Mouse (Mus musculus): ENCODE results near the gene Eral1.

The Eral1 gene

DNA sequence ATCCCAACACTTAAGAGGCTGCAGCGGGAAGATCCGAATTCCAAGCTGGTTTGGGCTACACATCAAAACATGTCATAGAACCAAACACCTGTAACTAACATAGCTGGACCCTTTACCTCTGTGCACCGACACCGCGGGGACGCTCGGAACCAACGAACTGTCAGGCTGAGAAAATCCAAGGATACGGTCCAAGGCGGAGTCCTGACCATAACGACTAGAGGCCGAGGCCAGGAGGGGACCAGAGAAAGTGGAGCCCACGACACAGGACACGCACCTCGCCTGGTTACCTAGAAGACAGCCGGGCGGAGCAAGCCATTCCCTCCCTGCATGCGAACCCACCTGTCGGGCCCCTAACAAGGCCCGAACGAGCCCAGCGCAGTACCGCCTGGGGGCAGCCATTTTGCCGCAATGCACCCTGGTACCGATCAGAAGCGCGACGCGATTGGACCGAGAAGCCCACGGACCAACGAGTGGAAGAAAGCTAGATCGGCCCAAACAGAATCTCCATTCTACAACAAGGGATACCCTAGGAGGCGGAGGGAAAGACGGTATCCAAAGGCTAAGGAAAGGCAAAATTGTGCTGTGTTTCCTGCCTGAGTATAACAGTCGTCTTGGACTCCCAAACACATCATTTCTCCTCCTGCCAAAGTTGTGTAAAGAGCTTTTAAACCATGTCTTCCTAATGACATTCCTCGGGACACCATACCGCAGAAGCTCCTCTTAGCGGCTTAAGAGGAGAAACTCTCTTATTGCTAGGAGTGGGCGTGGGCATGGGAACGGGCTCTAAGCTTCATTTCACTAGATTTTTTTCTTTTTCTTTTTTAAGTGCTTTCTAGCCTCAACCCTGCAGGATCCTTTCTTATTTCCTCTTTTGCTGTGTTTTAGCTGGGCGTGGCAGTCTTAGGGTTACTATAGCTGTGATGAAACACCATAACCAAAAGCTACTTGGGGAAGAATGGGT, at the start of gene Eral1:
Gene Eral1, minus strand, starts transcription at position 423 of the 961 bp plus-strand sequence.
- DNase-seq (ENCODE audit: low spot score in 2 of 2) = peak; percentile 66 to 88

DNA sequence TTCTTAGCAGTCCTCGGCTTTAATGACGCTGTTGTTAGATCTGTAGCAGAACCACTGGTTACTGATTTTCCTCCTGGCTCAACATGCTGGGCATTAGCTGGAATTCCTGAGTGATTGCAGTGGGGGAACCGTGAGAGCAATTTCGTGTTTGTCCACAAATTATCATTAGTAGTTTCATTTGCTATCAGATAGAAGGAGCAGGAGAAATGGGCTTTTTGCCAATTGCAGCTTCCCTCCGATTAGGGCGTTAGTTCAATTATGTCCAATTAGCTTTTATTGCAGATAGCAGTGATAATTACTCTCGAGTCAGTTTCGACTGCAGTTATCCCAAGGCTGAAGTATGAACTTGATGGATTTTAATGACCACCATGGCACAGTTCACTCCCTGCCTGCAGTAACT, 49.3 kb upstream of the Eral1 start:
- no peak for DNase-seq (ENCODE audit: low spot score in 2 of 2)

DNA sequence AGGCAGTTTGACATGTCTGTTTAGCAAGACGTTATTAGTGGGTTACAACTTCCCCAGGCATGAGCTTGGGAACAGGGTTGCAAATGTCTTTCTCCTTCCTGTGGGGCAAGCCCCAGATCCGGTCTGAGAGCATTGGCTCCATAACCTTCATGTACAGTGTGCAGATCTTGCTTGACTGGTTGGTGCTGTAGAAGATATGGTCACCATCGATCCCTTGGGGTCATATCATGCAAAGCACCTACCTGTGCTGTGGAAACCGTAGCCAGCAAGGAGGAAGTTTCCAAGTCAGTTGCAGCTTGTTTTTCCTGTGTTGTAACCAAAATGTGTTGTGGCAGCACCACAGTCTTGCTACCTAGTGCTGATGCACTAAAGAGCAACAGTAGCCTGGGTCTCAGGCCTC, 46.6 kb upstream of the Eral1 start:
- DNase-seq (ENCODE audit: low spot score in 2 of 2) = no peak

DNA sequence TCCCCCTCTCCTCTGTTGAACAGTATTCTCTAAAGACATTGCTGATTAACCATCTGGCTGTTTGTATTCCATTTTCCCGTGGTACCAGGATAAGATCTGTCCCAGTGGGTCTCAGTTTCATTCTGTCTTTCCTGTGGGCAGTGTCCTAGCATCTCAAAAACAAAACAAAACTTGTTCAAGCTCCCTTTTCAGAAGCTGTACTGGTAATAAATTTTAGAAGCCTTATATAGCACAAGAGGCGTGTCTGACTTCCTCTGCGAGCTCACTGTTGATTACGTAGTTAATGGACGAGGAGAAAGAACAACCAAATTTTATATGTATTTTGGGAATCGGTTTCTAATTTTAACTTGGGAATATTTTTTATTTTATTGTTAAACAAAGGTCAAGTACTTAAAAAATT, 45.5 kb upstream of the Eral1 start:
- DNase-seq (ENCODE audit: low spot score in 2 of 2) = no peak

DNA sequence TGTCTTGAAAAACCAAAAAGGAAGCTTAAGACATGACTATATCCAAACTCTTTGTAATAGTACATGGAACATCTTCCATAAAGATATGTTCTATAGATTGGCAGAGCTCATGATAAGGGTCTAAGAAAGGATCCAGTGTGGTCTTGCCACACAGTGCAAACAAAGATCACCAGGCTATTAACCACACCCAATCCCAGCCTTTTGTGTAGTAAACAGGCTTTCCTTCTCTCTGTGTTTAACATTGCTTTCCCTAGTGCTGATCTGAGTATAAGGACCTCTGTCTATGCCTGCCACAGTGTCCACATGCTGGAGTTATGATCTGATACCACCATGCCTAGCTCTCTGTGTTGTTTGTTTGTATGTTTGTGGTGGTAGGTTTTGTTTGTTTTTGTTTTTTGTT, 43.6 kb upstream of the Eral1 start:
- DNase-seq (ENCODE audit: low spot score in 2 of 2) = no peak

DNA sequence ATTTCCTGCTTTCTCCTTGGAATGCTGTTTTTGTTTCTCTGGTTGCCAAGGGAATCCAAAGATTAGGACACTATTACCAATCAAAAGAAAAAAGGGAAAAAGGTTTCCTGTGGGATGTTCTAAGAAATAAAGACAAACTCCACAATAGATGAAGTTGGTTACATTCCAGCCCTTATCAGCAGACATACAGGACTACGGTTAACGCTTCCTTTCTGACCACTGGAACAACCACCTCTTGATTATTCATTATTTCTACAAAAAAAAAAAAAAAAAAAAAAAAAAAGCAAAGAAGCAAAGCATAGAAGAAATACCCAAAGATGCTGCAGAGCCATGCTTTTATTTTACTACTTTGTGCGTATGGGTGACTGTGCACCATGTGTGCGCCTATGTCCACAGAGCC, 42.6 kb upstream of the Eral1 start:
- no peak for DNase-seq (ENCODE audit: low spot score in 2 of 2)

DNA sequence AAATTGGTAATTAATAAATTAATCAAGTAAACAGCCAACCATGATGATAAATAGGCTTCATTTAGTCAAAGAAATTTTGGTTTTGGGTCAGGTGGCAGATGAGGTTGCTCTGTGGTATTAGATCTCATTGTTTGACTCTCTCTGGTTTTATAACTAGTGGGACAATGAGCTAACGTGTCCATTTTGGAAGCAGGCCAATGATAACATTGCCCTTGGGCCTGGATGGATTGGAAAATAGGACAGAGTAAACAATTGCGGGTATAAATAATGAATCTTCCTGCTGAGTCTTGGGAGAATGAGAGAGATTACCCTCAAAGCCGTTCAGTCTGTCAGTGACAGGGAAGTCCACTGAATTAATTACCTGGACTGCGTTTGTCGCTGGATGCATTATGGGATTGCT, 41.0 kb upstream of the Eral1 start:
- no peak for DNase-seq (ENCODE audit: low spot score in 2 of 2)

DNA sequence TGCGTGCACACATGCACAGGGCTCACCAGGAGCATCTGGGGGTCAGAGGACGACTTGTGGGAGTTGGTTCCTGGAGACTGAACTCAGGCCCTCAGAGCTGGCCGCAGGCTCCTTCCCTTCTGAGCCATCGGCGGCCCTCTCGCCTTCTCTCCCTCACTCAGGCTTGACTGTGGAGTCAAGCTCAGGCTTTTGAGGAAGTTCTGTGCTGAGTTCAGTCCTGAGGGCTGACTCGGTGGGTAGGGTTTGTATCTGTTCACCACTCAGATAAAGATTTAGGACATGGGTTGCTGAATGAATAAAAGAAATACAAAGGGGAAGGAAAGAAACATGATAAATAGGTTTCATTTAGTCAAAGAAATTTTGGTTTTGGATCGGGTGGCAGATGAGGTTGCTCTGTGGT, 39.7 kb upstream of the Eral1 start:
- no peak for DNase-seq (ENCODE audit: low spot score in 2 of 2)

DNA sequence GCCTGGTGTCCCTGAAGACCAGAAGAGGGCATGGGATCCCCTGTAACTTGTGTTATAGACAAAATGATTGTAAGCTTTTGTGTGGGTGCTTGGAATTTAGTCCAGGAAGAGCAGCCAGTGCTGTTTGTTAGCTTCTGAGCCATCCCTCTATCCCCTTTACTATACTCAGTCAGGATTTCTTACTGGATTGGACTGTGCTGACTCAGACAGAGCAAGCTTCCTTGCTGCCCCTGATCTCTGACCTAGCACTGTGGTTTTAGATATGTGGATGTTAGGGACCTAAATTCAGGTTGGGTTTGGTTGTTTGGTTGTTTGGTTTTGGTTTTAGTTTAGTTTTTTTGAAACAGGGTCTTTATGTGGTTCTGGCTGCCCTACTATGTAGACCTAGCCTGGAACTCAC, 38.3 kb upstream of the Eral1 start:
- no peak for DNase-seq (ENCODE audit: low spot score in 2 of 2)

DNA sequence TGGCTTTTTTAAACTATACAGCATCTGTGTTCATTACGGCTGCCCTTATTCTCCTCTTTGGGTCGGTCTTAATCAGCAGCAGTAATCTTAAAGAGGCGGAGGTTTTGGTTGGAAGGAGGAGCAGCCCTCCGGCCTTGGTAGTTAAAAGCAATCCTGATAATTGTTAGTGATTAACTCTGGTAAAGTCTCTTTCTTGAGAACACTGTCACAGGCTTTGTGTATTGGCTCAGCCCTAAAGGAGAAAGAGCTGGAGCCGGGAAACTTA, 35.9 kb upstream of the Eral1 start:
- no peak for DNase-seq (ENCODE audit: low spot score in 2 of 2)

DNA sequence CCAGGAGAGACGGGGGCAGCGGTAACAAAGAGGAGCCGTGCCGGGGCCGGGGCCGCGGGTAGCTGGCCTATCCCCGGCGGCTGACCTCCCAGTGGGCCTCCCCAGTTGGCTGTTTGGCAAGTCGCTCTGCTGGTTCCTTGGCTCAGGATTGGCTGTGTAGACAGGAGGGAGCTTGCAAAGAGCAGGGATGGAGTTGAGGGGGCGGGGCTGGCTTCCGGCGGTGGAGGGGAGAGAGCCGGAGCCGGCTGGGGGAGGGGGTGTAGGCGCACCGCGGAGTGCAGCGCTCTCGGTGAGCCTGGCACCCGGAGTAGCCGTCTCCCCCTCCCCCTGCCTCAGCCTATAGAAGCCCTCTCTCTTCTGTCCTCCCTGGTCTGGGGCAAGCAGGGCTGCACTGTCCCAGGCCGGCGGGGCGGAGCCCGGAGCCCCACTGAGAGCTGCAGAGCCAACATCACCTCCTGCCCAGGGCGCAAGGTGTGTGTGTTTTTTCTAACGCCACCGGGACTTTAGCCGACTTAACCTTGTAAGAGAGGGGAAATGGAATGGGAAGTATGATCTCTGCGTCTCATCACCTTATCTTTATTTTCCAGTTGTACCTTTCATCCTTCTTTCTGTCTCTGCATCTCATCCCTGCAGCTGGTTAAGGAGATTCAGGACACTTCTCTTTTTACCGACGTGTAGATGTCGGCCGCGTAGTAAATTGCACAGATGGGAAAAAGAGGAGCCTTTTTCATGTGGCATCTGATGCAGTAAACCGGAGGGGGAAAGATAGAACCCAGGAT, 35.4 kb upstream of the Eral1 start:
- DNase-seq (ENCODE audit: low spot score in 2 of 2) = peak; percentile 80 to 91

DNA sequence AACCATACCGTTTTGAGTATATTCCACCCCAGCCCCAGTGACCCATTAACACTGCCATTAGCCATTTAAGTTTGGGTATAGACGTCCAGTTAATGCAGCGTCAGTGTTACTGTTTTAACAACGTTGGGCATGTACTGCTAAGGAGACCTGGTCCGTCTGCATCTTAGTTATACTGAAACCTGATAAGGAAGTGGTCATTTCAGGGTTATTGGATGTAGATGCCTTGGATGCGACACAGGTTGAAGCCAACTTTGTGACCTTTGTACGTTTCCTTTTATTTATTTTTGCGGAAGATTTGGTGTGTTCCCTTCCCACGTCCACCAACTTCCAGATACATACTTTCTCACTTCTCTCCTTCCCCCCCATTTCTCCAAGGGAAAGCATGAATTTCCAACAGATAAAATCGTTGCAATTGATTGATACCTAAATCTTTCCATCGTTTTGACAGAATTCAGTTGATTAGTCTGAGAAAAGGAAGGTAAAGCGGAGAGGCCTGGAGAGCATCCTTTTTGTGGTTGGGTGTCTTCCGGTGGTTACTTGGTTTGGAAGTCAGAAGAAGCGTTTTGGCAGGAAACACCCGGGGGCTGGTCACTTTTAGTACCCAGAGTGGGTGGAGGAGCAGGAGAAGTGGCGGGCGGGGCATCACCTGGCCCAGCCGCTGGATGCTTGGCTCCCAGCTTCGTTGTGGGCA, 34.6 kb upstream of the Eral1 start:
- DNase-seq (ENCODE audit: low spot score in 2 of 2) = no peak

DNA sequence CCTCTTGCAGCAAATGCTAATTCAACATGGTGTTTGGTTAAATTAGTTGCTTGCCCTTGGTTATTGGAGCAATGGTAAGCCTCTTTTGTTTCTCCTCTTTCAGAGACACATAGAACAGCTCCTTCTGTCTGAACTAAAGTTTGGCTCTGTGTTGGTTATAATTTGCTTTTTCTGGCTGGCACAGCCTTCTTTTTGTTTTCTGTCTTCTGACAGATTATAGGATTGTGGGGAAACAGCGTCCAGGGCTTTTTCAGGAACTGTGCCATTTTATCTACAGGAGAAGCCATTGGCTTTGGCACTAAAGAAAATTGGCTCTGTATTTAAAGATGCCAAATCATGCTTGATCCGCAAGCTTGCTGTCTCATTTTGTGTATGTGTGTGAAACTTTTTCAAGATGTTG, 33.4 kb upstream of the Eral1 start:
- DNase-seq (ENCODE audit: low spot score in 2 of 2) = no peak

DNA sequence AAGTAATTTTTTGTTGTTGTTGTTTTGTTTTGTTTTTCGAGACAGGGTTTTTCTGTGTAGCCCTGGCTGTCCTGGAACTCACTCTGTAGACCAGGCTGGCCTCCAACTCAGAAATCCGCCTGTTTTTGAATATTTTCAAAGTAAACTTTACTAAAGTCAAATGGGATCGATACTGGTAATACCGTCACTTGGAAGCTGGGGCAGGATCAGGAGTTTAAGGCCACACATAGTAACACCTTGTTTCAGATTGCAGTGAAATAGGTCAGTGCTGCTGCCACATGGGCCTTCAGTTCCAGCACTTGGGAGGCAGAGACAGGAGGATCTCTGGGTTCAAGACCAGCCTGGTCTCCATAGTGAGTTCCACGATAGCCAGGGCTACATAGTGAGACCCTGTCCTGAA, 24.3 kb upstream of the Eral1 start:
- DNase-seq (ENCODE audit: low spot score in 2 of 2) = no peak

DNA sequence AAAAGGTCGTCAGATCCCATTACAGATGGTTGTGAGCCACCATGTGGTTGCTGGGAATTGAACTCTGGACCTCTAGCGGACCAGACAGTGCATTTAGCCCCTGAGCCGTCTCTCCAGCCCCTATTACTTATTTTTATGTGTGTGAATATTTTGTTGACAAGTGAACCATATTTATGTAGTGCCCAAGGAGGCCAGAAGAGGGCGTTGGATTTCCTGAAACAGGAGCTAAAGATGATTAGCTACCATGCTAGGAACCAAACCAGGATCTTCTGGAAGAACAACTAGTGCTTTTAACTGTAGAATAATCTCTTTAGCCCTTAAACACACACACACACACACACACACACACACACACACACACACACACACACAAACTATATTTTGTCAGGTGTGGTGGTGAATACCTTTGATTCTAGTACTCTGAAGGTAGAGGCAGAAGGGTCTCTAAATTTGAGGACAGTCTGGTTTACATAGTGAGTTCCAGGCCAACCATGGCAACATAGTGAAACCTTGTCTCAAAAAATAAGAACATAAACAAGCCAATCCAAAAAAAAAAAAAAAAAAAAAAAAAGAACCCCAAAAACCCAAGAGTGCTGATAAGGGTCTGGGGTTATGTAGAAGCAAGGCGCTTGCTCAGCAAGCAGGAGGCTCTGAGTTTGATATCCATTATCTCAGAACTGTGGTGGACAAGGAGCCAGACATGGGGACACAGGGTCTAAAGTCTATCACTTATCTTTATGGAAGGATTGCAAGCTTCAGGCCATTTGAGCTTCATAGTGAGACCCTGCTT, 23.0 kb upstream of the Eral1 start:
- DNase-seq (ENCODE audit: low spot score in 2 of 2) = peak; percentile 40 to 76

DNA sequence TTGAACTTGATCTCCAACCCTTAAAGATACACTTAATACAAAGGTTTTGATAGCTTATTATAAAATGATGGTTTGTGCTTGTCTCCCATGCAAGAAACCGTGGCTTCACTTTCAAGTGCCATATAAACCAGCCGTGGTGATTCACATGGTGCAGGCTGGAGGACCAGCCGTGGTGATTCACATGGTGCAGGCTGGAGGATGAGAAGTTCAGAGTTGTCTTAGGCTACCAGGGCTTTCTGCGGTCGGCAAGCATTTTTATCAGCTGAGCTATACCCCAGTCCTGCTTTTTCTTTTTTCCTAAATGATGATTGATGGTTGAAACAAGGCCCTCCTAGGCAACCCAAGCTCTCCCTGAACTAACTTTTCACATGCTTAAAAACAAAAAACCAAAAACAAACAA, 22.0 kb upstream of the Eral1 start:
- DNase-seq (ENCODE audit: low spot score in 2 of 2) = no peak

DNA sequence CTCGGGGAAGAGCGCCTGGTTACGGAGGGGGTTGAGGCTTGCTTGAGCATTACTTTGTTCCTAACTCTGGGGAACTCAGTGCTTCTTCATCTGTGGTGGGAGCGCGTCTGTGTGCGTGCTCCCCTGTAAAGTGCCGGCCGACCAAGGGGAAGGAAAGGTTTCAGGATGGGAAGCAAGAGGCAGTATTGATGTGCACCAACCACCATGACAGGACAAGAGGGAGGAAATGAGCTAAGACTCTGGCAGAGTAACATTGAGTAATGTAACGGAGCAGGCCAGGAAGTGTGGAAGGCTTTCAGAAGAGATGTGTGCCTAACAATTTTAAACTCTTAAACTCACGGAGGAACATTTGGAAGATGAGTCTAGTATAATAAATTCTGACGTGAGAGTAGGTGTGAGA, 20.6 kb upstream of the Eral1 start:
- DNase-seq (ENCODE audit: low spot score in 2 of 2) = no peak

DNA sequence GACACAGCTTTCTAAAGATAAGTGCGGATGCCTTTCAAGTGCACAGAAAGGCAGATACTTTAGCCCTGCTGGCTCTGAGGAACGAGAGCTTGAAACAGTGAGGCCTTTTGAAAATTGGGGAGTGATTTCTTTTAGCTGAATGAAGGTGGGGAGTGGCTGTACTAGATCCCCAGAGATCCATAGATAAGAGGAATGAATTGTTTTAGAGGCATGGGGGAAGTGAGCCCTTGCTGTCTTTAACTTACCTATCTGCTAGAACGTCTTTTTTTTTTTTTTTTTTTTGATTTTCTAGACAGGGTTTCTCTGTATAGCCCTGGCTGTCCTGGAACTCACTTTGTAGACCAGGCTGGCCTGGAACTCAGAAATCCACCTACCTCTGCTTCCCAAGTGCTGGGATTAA, 16.9 kb upstream of the Eral1 start:
- no peak for DNase-seq (ENCODE audit: low spot score in 2 of 2)

DNA sequence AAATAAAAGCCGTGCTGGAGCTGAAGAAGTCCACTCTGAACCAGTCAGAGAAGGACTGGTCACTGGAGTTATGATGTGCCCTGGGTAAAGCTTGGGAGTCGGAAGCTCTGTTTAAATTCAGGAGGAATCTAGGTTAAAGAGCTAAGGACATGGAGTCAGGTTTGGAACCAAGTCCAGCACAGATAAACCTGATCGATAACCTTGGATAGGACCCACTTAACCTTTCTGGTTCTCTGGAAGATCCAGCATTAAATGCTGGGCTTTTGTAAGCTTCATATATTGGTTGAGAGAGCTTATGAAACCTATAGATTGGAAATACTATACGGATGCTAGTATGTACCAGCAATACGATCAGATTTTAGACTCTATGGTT, 14.9 kb upstream of the Eral1 start:
- DNase-seq (ENCODE audit: low spot score in 2 of 2) = no peak

DNA sequence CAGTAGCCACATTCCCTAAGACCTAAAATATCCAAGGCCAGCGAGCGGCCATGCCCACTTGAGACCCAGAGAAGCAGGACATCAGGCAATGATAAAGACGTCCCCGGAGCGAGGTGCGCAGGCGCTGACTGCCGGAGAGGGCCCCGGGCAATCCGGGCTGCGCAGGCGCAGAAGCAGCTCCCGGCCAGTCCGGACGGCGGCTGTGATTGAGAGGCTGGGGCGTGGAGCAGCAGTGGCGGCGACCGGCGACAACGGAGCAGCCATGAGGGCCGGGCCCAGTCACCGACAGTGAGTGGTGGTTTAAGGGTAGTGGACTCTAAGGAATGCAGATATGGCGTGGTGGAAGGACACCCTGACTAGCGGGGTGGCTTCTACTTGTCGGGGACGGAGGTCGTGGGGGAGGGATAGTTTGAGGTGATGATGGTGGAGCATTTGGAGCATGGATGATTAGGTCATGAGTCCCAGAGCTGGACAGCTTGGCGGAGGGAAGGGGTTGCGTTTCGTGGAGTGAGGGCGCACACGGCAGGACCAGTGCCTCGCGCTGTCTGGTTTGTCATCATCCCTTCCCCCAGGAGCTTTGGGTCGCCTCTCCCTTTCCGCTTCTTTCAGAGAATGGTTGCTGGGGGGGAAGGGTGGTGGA, 14.4 kb upstream of the Eral1 start, which contains the start of gene Fam222b:
Gene Fam222b, plus strand, starts transcription at position 157 of the 640 bp plus-strand sequence.
- DNase-seq (ENCODE audit: low spot score in 2 of 2) = peak; percentile 80 to 93

DNA sequence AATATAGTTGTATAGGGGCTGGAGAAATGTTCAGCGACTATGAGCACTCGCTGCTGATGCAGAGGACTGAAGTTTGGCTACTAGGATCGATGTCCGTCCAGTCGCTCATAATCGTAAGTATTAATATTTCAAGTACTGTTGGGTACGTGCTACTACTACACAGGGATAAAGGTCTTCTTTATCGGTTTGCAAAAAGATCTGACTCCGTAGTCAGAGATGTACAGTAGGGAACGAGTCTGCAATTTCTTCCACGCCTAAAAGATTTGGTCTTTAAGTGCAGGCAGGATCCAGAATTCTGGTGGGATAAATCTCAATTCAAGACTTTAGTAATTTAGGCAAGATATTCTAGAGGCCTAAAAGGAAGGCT, 13.9 kb upstream of the Eral1 start:
- DNase-seq (ENCODE audit: low spot score in 2 of 2) = no peak

Data from spleen, postnatal 10 days (tissue).